Mouse (Mus musculus) G1E (cell line): Measurements from ENCODE around the gene Mindy1.

Experiments
- CTCF ChIP-seq: IDR thresholded peaks from 2 replicates; pipeline ENCODE4 v1.5.1; 2012; ENCODE audit warnings: low read depth, low read length, inconsistent platforms, mixed read lengths
- GATA1 ChIP-seq: IDR thresholded peaks from 2 replicates; pipeline ENCODE4 v1.6.1; 2012; ENCODE audit warnings: borderline replicate concordance, low read length, inconsistent platforms, mixed read lengths
- GATA2 ChIP-seq: IDR thresholded peaks from 2 replicates; pipeline ENCODE4 v1.6.1; 2012; ENCODE audit warnings: low read depth, low read length, inconsistent platforms, borderline replicate concordance
- POLR2AphosphoS5 ChIP-seq: IDR thresholded peaks from 2 replicates; pipeline ENCODE4 v1.6.1; 2012; ENCODE audit warnings: low read depth, low read length, inconsistent platforms; ENCODE audit not compliant: insufficient replicate concordance
- TAL1 ChIP-seq: conservative IDR thresholded peaks from 2 replicates; pipeline ENCODE4 v1.6.1; 2012; ENCODE audit warnings: low read depth, low read length, inconsistent platforms, mixed read lengths

- TF ChIP-seq CTCF (no peak), POLR2AphosphoS5 (no peak), TAL1 (no peak), GATA1 (no peak), GATA2 (no peak)
Measured at GRCm38 (mm10) chr3:95282381-95282864, 1.3 kb downstream of the Mindy1 start.
